Mouse (Mus musculus) brain, embryonic 14.5 days (tissue): ENCODE results near the gene Htt.

Experiments used
- CTCF ChIP-seq: fragments of 200-500 bp; IDR thresholded peaks from 2 replicates; pipeline ENCODE4 v1.5.1; 2012; ENCODE audit warnings: inconsistent platforms, mild to moderate bottlenecking, moderate library complexity, borderline replicate concordance; ENCODE audit not compliant: insufficient read depth, insufficient read length; ENCODE audit errors: extremely low read depth
- POLR2A ChIP-seq: fragments of 200-500 bp; IDR thresholded peaks from 2 replicates; pipeline ENCODE4 v1.6.1; 2012; ENCODE audit warnings: mild to moderate bottlenecking, inconsistent platforms, borderline replicate concordance; ENCODE audit not compliant: poor library complexity, insufficient read depth, insufficient read length, severe bottlenecking; ENCODE audit errors: extremely low read depth

- no peak for TF ChIP-seq CTCF
- peak; percentile 95 for TF ChIP-seq POLR2A
These were observed 187.6 kb downstream of the Htt start, which contains the start of gene Rgs12 for GRCm38 (mm10) chr5:34948861-34949760.
